Mouse (Mus musculus) small intestine, adult 2 months (tissue): ENCODE measurements around the gene Rnf126. TPM values are rescaled to one million over a fixed set of nuclear protein-coding genes. Genes with fewer than 3 reads are reported as not detected.

Source experiments
- H3K27ac ChIP-seq: fragments of 200-500 bp; 2 replicates; pipeline ENCODE4 v1.5.1; 2012; ENCODE audit warnings: low read depth, low read length, control low read depth, inconsistent platforms; ENCODE audit not compliant: insufficient read depth
- H3K27me3 ChIP-seq: fragments of 200-500 bp; 2 replicates; pipeline ENCODE4 v1.6.1; 2012; ENCODE audit warnings: mild to moderate bottlenecking, moderate library complexity, low read length, inconsistent platforms; ENCODE audit not compliant: control insufficient read depth, insufficient read depth
- H3K36me3 ChIP-seq: fragments of 200-500 bp; 2 replicates; pipeline ENCODE4 v1.6.1; 2012; ENCODE audit warnings: mild to moderate bottlenecking, low read length, control low read depth, inconsistent platforms; ENCODE audit not compliant: control insufficient read depth, insufficient read depth
- H3K4me1 ChIP-seq: fragments of 200-500 bp; 2 replicates; pipeline ENCODE4 v1.6.1; 2012; ENCODE audit warnings: low read length, inconsistent platforms, mixed read lengths; ENCODE audit not compliant: control insufficient read depth, insufficient read depth, insufficient read length
- H3K4me3 ChIP-seq: fragments of 200-500 bp; 2 replicates; pipeline ENCODE4 v1.5.1; 2012; ENCODE audit warnings: low read depth, mild to moderate bottlenecking, control low read depth, inconsistent platforms, low read length, moderate library complexity
- CTCF ChIP-seq: fragments of 200-500 bp; IDR thresholded peaks from 2 replicates; pipeline ENCODE4 v1.5.1; 2012; ENCODE audit warnings: low read depth, mild to moderate bottlenecking, control low read depth, inconsistent platforms, low read length, moderate library complexity, mixed read lengths; ENCODE audit not compliant: insufficient replicate concordance, insufficient read length; ENCODE audit errors: extremely low read depth
- POLR2A ChIP-seq: fragments of 200-500 bp; IDR thresholded peaks from 2 replicates; pipeline ENCODE4 v1.6.1; 2012; ENCODE audit warnings: low read depth, mild to moderate bottlenecking, control low read depth, inconsistent platforms, low read length, moderate library complexity
- WGBS: fragments of 180-500 bp; shearing (Covaris S2); methylation state at CpG from one replicate; pipeline ENCODE4 v1.1.7; 2018; 5-methylcytosine and 5-hydroxymethylcytosine counted together
- polyA plus RNA-seq: library from polyadenylated mRNA; depleted of rRNA; stranded (reverse); fragments of >200 nt; gene quantifications from 2 replicates; pipeline ENCODE4 v1.2.3, GENCODE M21; 2012; rRNA removed

Rnf126 gene
- polyA plus RNA-seq = 130 and 222 TPM in 2 replicates

DNA sequence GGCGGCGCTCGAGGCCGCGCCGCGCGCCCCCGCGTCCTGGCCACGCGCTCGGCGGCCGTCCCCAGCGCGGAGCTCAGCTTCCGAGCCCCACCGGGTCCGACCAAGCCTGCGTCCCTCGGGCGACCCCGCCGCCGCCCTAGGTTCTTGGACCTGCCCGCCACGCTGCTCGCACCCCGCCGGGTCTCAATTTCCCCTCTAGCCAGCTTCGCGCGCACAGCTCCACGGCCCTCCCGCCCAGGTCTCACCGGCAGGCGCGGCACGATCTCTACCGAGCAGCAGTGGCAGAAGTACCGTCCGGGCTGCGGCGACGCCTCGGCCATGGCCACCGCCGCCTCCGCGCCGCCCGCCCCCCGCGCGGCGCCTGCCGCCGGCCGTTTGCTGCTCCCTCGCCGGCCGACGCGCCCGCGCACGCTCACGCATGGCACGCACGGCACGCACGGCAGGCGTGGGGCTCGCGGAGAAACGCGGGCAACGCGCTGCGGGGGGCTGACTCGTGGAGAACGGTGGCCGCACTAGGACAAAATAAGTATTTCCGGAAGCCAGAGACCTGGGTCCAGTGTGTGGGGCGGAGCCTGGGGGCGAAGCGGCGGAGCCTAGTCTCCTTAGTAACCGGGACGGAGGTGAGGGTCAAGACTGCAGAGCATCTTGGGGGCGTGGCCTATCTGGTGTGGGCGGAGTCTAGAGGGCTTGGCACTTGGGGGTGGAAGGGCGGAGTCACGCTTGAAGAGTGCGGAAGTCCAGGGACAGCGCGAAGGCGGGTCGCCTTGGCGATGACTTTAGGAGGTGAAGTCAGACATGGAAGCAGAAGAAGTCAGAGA, at the start of gene Rnf126:
Rnf126 (minus strand) TSS at position 445 of the 818 bp plus-strand sequence.
- H3K4me1 ChIP-seq = peaks cover 24% of the 10 kb centered on the region
- peak; percentile 61; the same call in 1 of the 2 replicates for TF ChIP-seq POLR2A
- TF ChIP-seq CTCF = no peak
- H3K27me3 ChIP-seq = no peaks in the 10 kb centered on the region
- WGBS = under 1% methylated on average over 101 of the region's 101 CpGs
- H3K4me3 ChIP-seq = peak within 1 kb of the TSS; percentile 92
- peaks cover 9% of the 10 kb centered on the region for H3K36me3 ChIP-seq
- peak within 1 kb of the TSS; percentile 74 for H3K27ac ChIP-seq

DNA sequence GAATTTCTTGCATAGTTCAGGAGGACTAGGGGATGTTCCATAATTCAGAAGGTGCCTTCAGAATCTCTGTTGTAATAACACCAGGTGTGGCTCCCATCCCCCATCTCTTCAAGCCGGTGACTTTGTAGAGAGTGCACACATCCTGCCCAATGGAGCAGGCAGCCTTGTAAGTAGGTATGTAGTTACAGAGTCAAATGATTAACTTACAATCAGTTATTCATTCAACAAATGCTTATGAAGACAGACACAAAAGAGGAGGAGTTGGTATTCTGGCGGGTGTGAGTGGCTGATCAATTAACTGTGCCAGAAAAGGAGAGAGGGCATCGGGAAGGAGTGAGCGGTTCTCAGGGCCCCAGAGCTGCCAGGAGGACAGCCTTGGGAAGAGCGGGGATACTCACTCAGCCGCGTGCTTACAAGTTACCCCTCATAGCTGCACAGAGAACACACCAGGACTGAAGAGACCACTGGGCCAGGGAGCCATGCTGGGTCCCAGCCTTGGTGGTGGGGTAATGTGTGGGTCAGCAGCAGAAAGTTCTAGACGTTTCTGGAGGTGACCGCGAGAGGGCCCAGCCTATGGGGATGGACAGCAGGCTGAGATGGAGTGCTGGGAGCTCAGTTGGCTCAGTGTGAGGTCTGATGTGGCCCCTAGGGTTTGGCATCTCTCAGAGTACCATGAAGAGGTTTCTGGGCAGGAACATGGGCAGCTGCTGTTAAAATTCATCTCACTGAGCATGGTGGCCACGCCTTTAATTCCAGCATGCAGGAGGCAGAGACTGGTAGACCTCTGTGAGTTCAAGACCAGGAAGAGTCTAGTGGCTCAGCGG, 49.1 kb upstream of the Rnf126 start:
- no peaks in the 10 kb centered on the region for H3K36me3 ChIP-seq
- WGBS = 53% methylated on average over 12 of the region's 12 CpGs
- no peaks in the 10 kb centered on the region for H3K27me3 ChIP-seq
- H3K27ac ChIP-seq = no peak overlapping the region; the same call in 1 of the 2 replicates
- peaks cover 50% of the 10 kb centered on the region for H3K4me1 ChIP-seq
- no peak for TF ChIP-seq POLR2A
- no peak for TF ChIP-seq CTCF
- H3K4me3 ChIP-seq = no peak overlapping the region

DNA sequence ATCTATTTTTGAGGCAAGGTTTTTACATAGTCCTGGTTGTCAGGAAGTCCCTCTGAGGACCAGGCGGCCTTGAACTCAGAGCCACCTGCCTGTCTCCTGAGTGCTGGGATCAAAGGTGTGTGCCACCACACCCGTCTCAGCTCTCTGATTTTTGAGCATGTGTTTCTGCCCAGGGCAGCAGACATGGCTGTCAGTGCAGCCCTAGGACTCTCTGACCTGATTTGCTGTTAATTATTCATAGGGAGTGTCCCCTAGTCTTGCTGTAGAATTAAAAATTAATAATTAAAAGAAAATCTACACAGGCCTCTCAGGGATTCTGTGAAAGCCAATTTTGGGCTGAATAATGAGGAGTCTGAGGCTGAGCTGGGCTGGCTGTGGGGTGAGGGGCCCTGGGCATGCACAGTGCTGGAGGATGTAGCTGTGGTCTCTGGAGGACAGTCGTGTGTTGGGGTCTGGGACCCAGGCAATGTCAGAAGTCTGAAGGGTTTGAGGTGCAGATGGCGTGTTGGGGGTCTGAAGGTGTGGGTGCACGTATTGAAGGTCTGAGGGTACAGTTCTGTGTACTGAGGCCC, 47.6 kb upstream of the Rnf126 start:
- peaks cover 38% of the 10 kb centered on the region for H3K4me1 ChIP-seq
- no peaks in the 10 kb centered on the region for H3K36me3 ChIP-seq
- H3K27ac ChIP-seq = peak overlapping the region; percentile 83
- no peak overlapping the region for H3K4me3 ChIP-seq
- no peaks in the 10 kb centered on the region for H3K27me3 ChIP-seq
- 59% methylated on average over 5 of the region's 5 CpGs for WGBS
- TF ChIP-seq CTCF = no peak
- TF ChIP-seq POLR2A = no peak

DNA sequence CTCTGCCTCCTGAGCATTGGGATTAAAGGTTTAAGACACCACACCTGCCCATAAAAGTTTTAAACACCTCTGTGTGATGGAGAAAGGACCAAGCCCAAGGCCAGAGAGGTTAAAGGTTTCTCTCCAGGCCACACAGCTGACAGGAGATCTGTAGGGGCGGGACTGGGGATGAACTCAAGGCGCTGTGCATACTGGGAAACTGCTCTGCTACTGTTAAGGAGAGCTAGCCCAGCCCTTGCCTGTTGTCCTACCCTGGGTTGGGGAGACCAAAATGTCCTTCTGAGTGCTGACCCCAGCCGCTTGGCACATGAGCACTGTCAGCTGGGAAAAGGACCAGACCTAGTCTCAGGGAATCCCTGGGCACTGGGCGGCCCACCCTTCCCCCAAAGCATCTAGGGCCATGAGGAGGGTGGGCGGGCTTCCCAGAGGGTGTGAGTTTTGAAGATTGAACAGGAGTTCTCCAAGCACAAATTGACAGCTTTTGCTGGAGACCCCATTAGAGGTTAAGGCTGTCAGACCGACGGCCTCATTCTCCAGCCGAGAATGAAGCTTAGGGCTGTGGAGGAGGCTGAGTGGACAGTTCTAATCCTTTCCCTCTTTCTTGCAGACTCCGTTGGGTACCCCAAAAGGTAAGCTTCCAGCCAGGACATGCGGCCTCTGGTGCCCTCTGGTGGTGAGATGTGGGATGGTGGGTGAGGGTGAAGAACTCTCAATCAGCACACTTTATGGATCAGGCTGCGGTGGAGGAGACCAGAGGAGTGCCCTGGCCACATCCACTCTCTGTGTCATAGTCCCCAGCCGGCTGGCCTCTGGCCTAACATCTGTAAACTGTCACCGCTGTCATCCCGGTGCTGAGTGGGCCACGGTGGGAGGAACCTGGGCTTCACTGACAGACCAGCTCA, 45.2 kb upstream of the Rnf126 start:
- 30% methylated on average over 15 of the region's 15 CpGs for WGBS
- TF ChIP-seq POLR2A (no peak), CTCF (peak; percentile 98)

DNA sequence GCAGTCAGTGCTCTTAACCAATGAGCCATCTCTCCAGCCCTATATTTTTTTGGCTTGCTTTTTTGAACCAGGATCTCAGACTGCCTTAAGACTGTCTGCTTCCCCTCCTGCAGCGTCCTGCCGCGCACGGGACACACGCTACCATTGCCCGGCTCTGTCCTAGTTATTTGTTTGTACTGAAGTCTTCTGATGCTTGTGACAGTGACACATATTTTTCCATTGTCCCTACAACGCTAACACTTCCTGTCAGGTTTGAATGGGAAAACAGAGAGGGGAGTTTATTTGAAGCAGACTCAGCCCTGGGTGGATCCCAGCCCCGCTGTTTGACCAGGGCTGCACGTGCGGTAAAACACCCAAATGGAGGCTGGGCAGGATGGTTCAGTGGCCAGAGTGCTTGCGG, 42.0 kb upstream of the Rnf126 start:
- Histone ChIP-seq H3K4me1 (peaks cover 5% of the 10 kb centered on the region), H3K36me3 (no peaks in the 10 kb centered on the region), H3K27ac (no peak overlapping the region), H3K4me3 (no peak overlapping the region), H3K27me3 (no peaks in the 10 kb centered on the region)
- TF ChIP-seq CTCF (no peak), POLR2A (no peak)
- WGBS = 87% methylated on average over 11 of the region's 11 CpGs

More for the DNA sequence above, 45.2 kb upstream of the Rnf126 start:
- H3K4me1 ChIP-seq = peaks cover 30% of the 10 kb centered on the region
- no peaks in the 10 kb centered on the region for H3K27me3 ChIP-seq
- no peak overlapping the region for H3K4me3 ChIP-seq
- no peaks in the 10 kb centered on the region for H3K36me3 ChIP-seq
- H3K27ac ChIP-seq = no peak overlapping the region

DNA sequence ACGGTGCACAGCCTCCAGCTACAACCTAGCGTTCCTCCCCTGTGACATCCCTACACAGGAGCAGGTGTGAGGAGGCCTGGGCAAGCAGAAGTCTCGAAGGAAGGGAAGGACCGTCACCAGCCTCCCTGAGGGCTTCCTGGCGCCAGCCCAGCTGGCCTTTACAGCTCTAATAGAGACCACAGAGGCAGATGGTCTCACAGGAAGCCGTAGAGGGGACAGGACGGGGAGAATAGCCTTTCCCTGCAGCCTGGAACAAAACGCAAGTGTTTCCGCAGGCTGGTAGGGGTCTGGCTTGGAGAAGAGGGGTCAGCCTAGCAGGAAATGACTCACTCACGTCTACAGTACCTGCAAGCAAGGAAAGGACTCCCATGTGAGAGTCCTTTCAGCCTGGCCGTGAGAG, 41.1 kb upstream of the Rnf126 start:
- no peak for TF ChIP-seq POLR2A
- TF ChIP-seq CTCF = no peak
- WGBS = 82% methylated on average over 11 of the region's 11 CpGs

More for the DNA sequence above, 41.1 kb upstream of the Rnf126 start:
- H3K4me1 ChIP-seq = peaks cover 7% of the 10 kb centered on the region
- no peak overlapping the region for H3K4me3 ChIP-seq
- no peaks in the 10 kb centered on the region for H3K36me3 ChIP-seq
- H3K27ac ChIP-seq = no peak overlapping the region
- H3K27me3 ChIP-seq = no peaks in the 10 kb centered on the region
